Mouse (Mus musculus) liver, adult 2 months (tissue): ENCODE results near the gene Fry.

ENCODE experiments used
- CTCF ChIP-seq: fragments of 200-500 bp; IDR thresholded peaks from 2 replicates; pipeline ENCODE4 v1.5.1; 2011; ENCODE audit warnings: low read depth, low read length, control low read depth
- POLR2A ChIP-seq: fragments of 200-500 bp; IDR thresholded peaks from 2 replicates; pipeline ENCODE4 v1.6.1; 2011; ENCODE audit warnings: low read length, control low read depth; ENCODE audit not compliant: insufficient read depth; ENCODE audit errors: extremely low read depth

GRCm38 (mm10) chr5:150241638-150242037 is 123.2 kb downstream of the Fry start:
- TF ChIP-seq CTCF (no peak), POLR2A (no peak)
